Mouse (Mus musculus): ENCODE measurements around the gene Ucp1. TPM values are rescaled to one million over a fixed set of nuclear protein-coding genes. Genes with fewer than 3 reads are reported as not detected.

Gene Ucp1
- polyA plus RNA-seq, 1 experiment from 2014 or later = 0.19 TPM

GRCm38 (mm10) chr8:83315691-83316090 lies 25.5 kb downstream of the Ucp1 start:
- H3K4me2 ChIP-seq (ENCODE audit: low read depth) = no peak overlapping the region
- H3K27ac ChIP-seq (ENCODE audit: low read depth, low read length) = no peak overlapping the region
- peaks cover 2% of the 10 kb centered on the region; the same call in 1 of the 2 replicates for H3K36me3 ChIP-seq (ENCODE audit: control insufficient read depth, insufficient read depth, low read length)
- no peaks in the 10 kb centered on the region for H3K4me1 ChIP-seq (ENCODE audit: control insufficient read depth, insufficient read depth, low read length)
- DNase-seq (ENCODE audit: low spot score) = no peak
- ATAC-seq (ENCODE audit: insufficient read depth, low FRiP score, low TSS enrichment) = no peak
- H3K9ac ChIP-seq (ENCODE audit: low read length) = no peak overlapping the region
- H3K9me3 ChIP-seq (ENCODE audit: control insufficient read depth, low read length) = no peaks in the 10 kb centered on the region
- no peak overlapping the region for H3K4me3 ChIP-seq (ENCODE audit: low read depth, low read length)
- WGBS = 79% methylated on average over 2 of the region's 2 CpGs
- H3K27me3 ChIP-seq (ENCODE audit: control insufficient read depth, insufficient read depth, low read length) = no peaks in the 10 kb centered on the region

- Histone ChIP-seq H3K36me3 (ENCODE audit: control insufficient read depth, insufficient read depth, low read length) (peaks cover 7% of the 10 kb centered on the region), H3K9me3 (ENCODE audit: control insufficient read depth, low read length) (no peaks in the 10 kb centered on the region), H3K27me3 (ENCODE audit: control insufficient read depth, insufficient read depth, low read length) (no peaks in the 10 kb centered on the region), H3K4me1 (ENCODE audit: control insufficient read depth, insufficient read depth, low read length) (no peaks in the 10 kb centered on the region), H3K9ac (ENCODE audit: low read length) (no peak overlapping the region), H3K27ac (ENCODE audit: low read depth, low read length) (no peak overlapping the region), H3K4me2 (ENCODE audit: low read depth) (no peak overlapping the region), H3K4me3 (ENCODE audit: low read depth, low read length) (no peak overlapping the region)
- ATAC-seq (ENCODE audit: insufficient read depth, low FRiP score, low TSS enrichment) (no peak), DNase-seq (ENCODE audit: low spot score) (no peak)
- 72% methylated on average over 3 of the region's 3 CpGs for WGBS
Observed at GRCm38 (mm10) chr8:83320543-83320942, 30.4 kb downstream of the Ucp1 start.

- Histone ChIP-seq H3K4me2 (ENCODE audit: low read depth) (no peak overlapping the region), H3K4me1 (ENCODE audit: control insufficient read depth, insufficient read depth, low read length) (no peaks in the 10 kb centered on the region), H3K4me3 (ENCODE audit: low read depth, low read length) (no peak overlapping the region), H3K9me3 (ENCODE audit: control insufficient read depth, low read length) (no peaks in the 10 kb centered on the region), H3K27ac (ENCODE audit: low read depth, low read length) (no peak overlapping the region), H3K36me3 (ENCODE audit: control insufficient read depth, insufficient read depth, low read length) (peaks cover 7% of the 10 kb centered on the region), H3K9ac (ENCODE audit: low read length) (no peak overlapping the region), H3K27me3 (ENCODE audit: control insufficient read depth, insufficient read depth, low read length) (no peaks in the 10 kb centered on the region)
- WGBS = 88% methylated on average over 6 of the region's 6 CpGs
- no peak for DNase-seq (ENCODE audit: low spot score)
- no peak for ATAC-seq (ENCODE audit: insufficient read depth, low FRiP score, low TSS enrichment)
Observed at GRCm38 (mm10) chr8:83322374-83322773, 32.2 kb downstream of the Ucp1 start.

GRCm38 (mm10) chr8:83323056-83323455 lies 32.9 kb downstream of the Ucp1 start:
- Histone ChIP-seq H3K4me2 (ENCODE audit: low read depth) (no peak overlapping the region), H3K4me3 (ENCODE audit: low read depth, low read length) (no peak overlapping the region), H3K27ac (ENCODE audit: low read depth, low read length) (no peak overlapping the region), H3K36me3 (ENCODE audit: control insufficient read depth, insufficient read depth, low read length) (peaks cover 7% of the 10 kb centered on the region), H3K27me3 (ENCODE audit: control insufficient read depth, insufficient read depth, low read length) (no peaks in the 10 kb centered on the region), H3K9me3 (ENCODE audit: control insufficient read depth, low read length) (no peaks in the 10 kb centered on the region), H3K4me1 (ENCODE audit: control insufficient read depth, insufficient read depth, low read length) (no peaks in the 10 kb centered on the region), H3K9ac (ENCODE audit: low read length) (no peak overlapping the region)
- WGBS = 84% methylated on average over 2 of the region's 2 CpGs
- ATAC-seq (ENCODE audit: insufficient read depth, low FRiP score, low TSS enrichment) (no peak), DNase-seq (ENCODE audit: low spot score) (no peak)

GRCm38 (mm10) chr8:83327889-83328288 lies 37.7 kb downstream of the Ucp1 start:
- WGBS = 97% methylated on average over 5 of the region's 5 CpGs
- Histone ChIP-seq H3K27me3 (ENCODE audit: control insufficient read depth, insufficient read depth, low read length) (no peaks in the 10 kb centered on the region), H3K36me3 (ENCODE audit: control insufficient read depth, insufficient read depth, low read length) (no peaks in the 10 kb centered on the region), H3K4me2 (ENCODE audit: low read depth) (no peak overlapping the region), H3K4me3 (ENCODE audit: low read depth, low read length) (no peak overlapping the region), H3K4me1 (ENCODE audit: control insufficient read depth, insufficient read depth, low read length) (0 out of 2 replicates have a peak, but pooled peaks cover 2% of the 10 kb centered on the region), H3K9me3 (ENCODE audit: control insufficient read depth, low read length) (no peaks in the 10 kb centered on the region), H3K27ac (ENCODE audit: low read depth, low read length) (no peak overlapping the region), H3K9ac (ENCODE audit: low read length) (no peak overlapping the region)
- DNase-seq (ENCODE audit: low spot score) (no peak), ATAC-seq (ENCODE audit: insufficient read depth, low FRiP score, low TSS enrichment) (no peak)

- peak; percentile 32 for ATAC-seq (ENCODE audit: insufficient read depth, low FRiP score, low TSS enrichment)
- DNase-seq (ENCODE audit: low spot score) = no peak
- Histone ChIP-seq H3K9ac (ENCODE audit: low read length) (peak overlapping the region; percentile 81), H3K9me3 (ENCODE audit: control insufficient read depth, low read length) (no peaks in the 10 kb centered on the region), H3K4me2 (ENCODE audit: low read depth) (peak overlapping the region; percentile 79), H3K27me3 (ENCODE audit: control insufficient read depth, insufficient read depth, low read length) (no peaks in the 10 kb centered on the region), H3K27ac (ENCODE audit: low read depth, low read length) (no peak overlapping the region), H3K4me3 (ENCODE audit: low read depth, low read length) (peak overlapping the region; percentile 87), H3K36me3 (ENCODE audit: control insufficient read depth, insufficient read depth, low read length) (no peaks in the 10 kb centered on the region), H3K4me1 (ENCODE audit: control insufficient read depth, insufficient read depth, low read length) (0 out of 2 replicates have a peak, but pooled peaks cover 2% of the 10 kb centered on the region)
- 13% methylated on average over 7 of the region's 7 CpGs for WGBS
Observed at GRCm38 (mm10) chr8:83331567-83331898, 41.4 kb downstream of the Ucp1 start.

GRCm38 (mm10) chr8:83331899-83332697 lies 41.9 kb downstream of the Ucp1 start, which contains the start of gene Elmod2:
Elmod2 (minus strand) TSS chr8:83332486.
- peak within 1 kb of the TSS; percentile 79 for H3K4me2 ChIP-seq (ENCODE audit: low read depth)
- no peaks in the 10 kb centered on the region for H3K36me3 ChIP-seq (ENCODE audit: control insufficient read depth, insufficient read depth, low read length)
- ATAC-seq (ENCODE audit: insufficient read depth, low FRiP score, low TSS enrichment) (peak; percentile 98), DNase-seq (ENCODE audit: low spot score) (peak; percentile 98)
- peak within 1 kb of the TSS; percentile 87 for H3K4me3 ChIP-seq (ENCODE audit: low read depth, low read length)
- under 1% methylated on average over 84 of the region's 85 CpGs for WGBS
- peak within 1 kb of the TSS; percentile 81 for H3K9ac ChIP-seq (ENCODE audit: low read length)
- H3K27ac ChIP-seq (ENCODE audit: low read depth, low read length) = peak within 1 kb of the TSS; percentile 50; the same call in 1 of the 2 replicates
- 0 out of 2 replicates have a peak, but pooled peaks cover 2% of the 10 kb centered on the region for H3K4me1 ChIP-seq (ENCODE audit: control insufficient read depth, insufficient read depth, low read length)
- no peaks in the 10 kb centered on the region for H3K27me3 ChIP-seq (ENCODE audit: control insufficient read depth, insufficient read depth, low read length)
- H3K9me3 ChIP-seq (ENCODE audit: control insufficient read depth, low read length) = no peaks in the 10 kb centered on the region

- WGBS = 9% methylated on average over 7 of the region's 7 CpGs
- H3K4me2 ChIP-seq (ENCODE audit: low read depth) = peak overlapping the region; percentile 49
Observed at GRCm38 (mm10) chr8:83332864-83333263, 42.7 kb downstream of the Ucp1 start.

GRCm38 (mm10) chr8:83342076-83342475 lies 51.9 kb downstream of the Ucp1 start:
- ATAC-seq (ENCODE audit: insufficient read depth, low FRiP score, low TSS enrichment) (no peak), DNase-seq (ENCODE audit: low spot score) (no peak)
- WGBS = 77% methylated on average over 3 of the region's 3 CpGs
- H3K4me1 ChIP-seq (ENCODE audit: control insufficient read depth, insufficient read depth, low read length) = no peaks in the 10 kb centered on the region
- H3K27me3 ChIP-seq (ENCODE audit: control insufficient read depth, insufficient read depth, low read length) = no peaks in the 10 kb centered on the region
- H3K9ac ChIP-seq (ENCODE audit: low read length) = no peak overlapping the region
- no peaks in the 10 kb centered on the region for H3K9me3 ChIP-seq (ENCODE audit: control insufficient read depth, low read length)
- no peak overlapping the region for H3K4me3 ChIP-seq (ENCODE audit: low read depth, low read length)
- no peak overlapping the region for H3K4me2 ChIP-seq (ENCODE audit: low read depth)
- H3K36me3 ChIP-seq (ENCODE audit: control insufficient read depth, insufficient read depth, low read length) = no peaks in the 10 kb centered on the region
- no peak overlapping the region for H3K27ac ChIP-seq (ENCODE audit: low read depth, low read length)

More at GRCm38 (mm10) chr8:83332864-83333263, 42.7 kb downstream of the Ucp1 start:
- no peaks in the 10 kb centered on the region for H3K27me3 ChIP-seq (ENCODE audit: control insufficient read depth, insufficient read depth, low read length)
- peak; percentile 3; the same call in 1 of the 2 replicates for ATAC-seq (ENCODE audit: insufficient read depth, low FRiP score, low TSS enrichment)
- H3K36me3 ChIP-seq (ENCODE audit: control insufficient read depth, insufficient read depth, low read length) = no peaks in the 10 kb centered on the region
- no peak for DNase-seq (ENCODE audit: low spot score)
- H3K9me3 ChIP-seq (ENCODE audit: control insufficient read depth, low read length) = no peaks in the 10 kb centered on the region
- no peak overlapping the region for H3K27ac ChIP-seq (ENCODE audit: low read depth, low read length)
- no peak overlapping the region for H3K9ac ChIP-seq (ENCODE audit: low read length)
- peak overlapping the region; percentile 87; the same call in 1 of the 2 replicates for H3K4me3 ChIP-seq (ENCODE audit: low read depth, low read length)
- 0 out of 2 replicates have a peak, but pooled peaks cover 2% of the 10 kb centered on the region for H3K4me1 ChIP-seq (ENCODE audit: control insufficient read depth, insufficient read depth, low read length)
